Mouse (Mus musculus) retina, adult 2 months (tissue): ENCODE data around the gene Ugt1a10.

Source experiments
- DNase-seq: peaks from one replicate; pipeline ENCODE4 v3.0.0-alpha.2; 2012; ENCODE audit warnings: low read depth, low spot score

Ugt1a10 gene

GRCm38 (mm10) chr1:88230981-88231802, 176.0 kb downstream of the Ugt1a10 start:
- no peak for DNase-seq

- no peak for DNase-seq
Observed at GRCm38 (mm10) chr1:88231803-88232499, 176.8 kb downstream of the Ugt1a10 start.

- DNase-seq: no peak
Observed at GRCm38 (mm10) chr1:88232664-88233380, 177.6 kb downstream of the Ugt1a10 start.

- DNase-seq: no peak
Observed at GRCm38 (mm10) chr1:88233421-88234247, 178.4 kb downstream of the Ugt1a10 start.

GRCm38 (mm10) chr1:88234248-88234610, 179.0 kb downstream of the Ugt1a10 start:
- DNase-seq: no peak

- DNase-seq: no peak
Observed at GRCm38 (mm10) chr1:88234646-88235045, 179.5 kb downstream of the Ugt1a10 start.

GRCm38 (mm10) chr1:88235046-88235893, 180.1 kb downstream of the Ugt1a10 start:
- DNase-seq: no peak

GRCm38 (mm10) chr1:88235894-88236415, 180.8 kb downstream of the Ugt1a10 start:
- DNase-seq: no peak

- DNase-seq: no peak
Observed at GRCm38 (mm10) chr1:88237311-88237710, 182.1 kb downstream of the Ugt1a10 start.

GRCm38 (mm10) chr1:88238771-88239170, 183.6 kb downstream of the Ugt1a10 start:
- no peak for DNase-seq

- DNase-seq: no peak
Observed at GRCm38 (mm10) chr1:88240072-88240471, 184.9 kb downstream of the Ugt1a10 start.

- no peak for DNase-seq
Observed at GRCm38 (mm10) chr1:88240579-88240978, 185.4 kb downstream of the Ugt1a10 start.

GRCm38 (mm10) chr1:88243861-88244260, 188.7 kb downstream of the Ugt1a10 start:
- DNase-seq: no peak

- no peak for DNase-seq
Observed at GRCm38 (mm10) chr1:88245881-88246280, 190.7 kb downstream of the Ugt1a10 start.

- DNase-seq: no peak
Observed at GRCm38 (mm10) chr1:88246386-88246785, 191.2 kb downstream of the Ugt1a10 start.

GRCm38 (mm10) chr1:88247660-88248059, 192.5 kb downstream of the Ugt1a10 start:
- DNase-seq: no peak

GRCm38 (mm10) chr1:88248658-88249057, 193.5 kb downstream of the Ugt1a10 start:
- no peak for DNase-seq

- no peak for DNase-seq
Observed at GRCm38 (mm10) chr1:88249596-88249995, 194.4 kb downstream of the Ugt1a10 start.

GRCm38 (mm10) chr1:88250023-88250422, 194.8 kb downstream of the Ugt1a10 start:
- DNase-seq: no peak

GRCm38 (mm10) chr1:88253106-88253505, 197.9 kb downstream of the Ugt1a10 start:
- no peak for DNase-seq
